Mouse (Mus musculus) midbrain, postnatal 0 days (tissue): Measurements from ENCODE around the gene Pkm. TPM values are rescaled to one million over a fixed set of nuclear protein-coding genes. Genes with fewer than 3 reads are reported as not detected.

Experiments
- ATAC-seq: fragments of 200-750 bp; cut with Nextera tagmentation; 2 replicates; pipeline ENCODE4 v1.8.0; 2017; ENCODE audit warnings: moderate number of reproducible peaks, mild to moderate bottlenecking, moderate TSS enrichment, moderate library complexity; ENCODE audit not compliant: low FRiP score
- DNase-seq: peaks from one replicate; pipeline ENCODE4 v3.0.0-alpha.2; 2015; ENCODE audit warnings: low spot score
- H3K27ac ChIP-seq: fragments of 300-500 bp; sonication (generic); 2 replicates; pipeline ENCODE4 v1.5.1; 2014; ENCODE audit warnings: low read depth, mild to moderate bottlenecking, low read length, mixed read lengths
- H3K27me3 ChIP-seq: fragments of 300-500 bp; sonication (generic); 2 replicates; pipeline ENCODE4 v1.6.1; 2014; ENCODE audit warnings: low read length, control low read depth, mixed read lengths; ENCODE audit not compliant: insufficient read depth
- H3K36me3 ChIP-seq: fragments of 300-500 bp; sonication (generic); 2 replicates; pipeline ENCODE4 v1.6.1; 2014; ENCODE audit warnings: low read length, control low read depth, mixed read lengths; ENCODE audit not compliant: insufficient read depth
- H3K4me1 ChIP-seq: fragments of 300-500 bp; sonication (generic); 2 replicates; pipeline ENCODE4 v1.6.1; 2014; ENCODE audit warnings: mild to moderate bottlenecking, control low read depth, antibody characterized with exemption, low read length, mixed read lengths; ENCODE audit not compliant: insufficient read depth
- H3K4me2 ChIP-seq: fragments of 300-500 bp; sonication (generic); 2 replicates; pipeline ENCODE4 v1.6.1; 2014; ENCODE audit warnings: low read depth, mild to moderate bottlenecking, low read length, mixed read lengths; ENCODE audit not compliant: poor library complexity, severe bottlenecking
- H3K4me3 ChIP-seq: fragments of 300-500 bp; sonication (generic); 2 replicates; pipeline ENCODE4 v1.5.1; 2014; ENCODE audit warnings: low read depth, mild to moderate bottlenecking, low read length, moderate library complexity
- H3K9ac ChIP-seq: fragments of 300-500 bp; sonication (generic); replicated peaks from 2 replicates; pipeline ENCODE4 v1.6.1; 2014; ENCODE audit warnings: mild to moderate bottlenecking, low read length, moderate library complexity, mixed read lengths; ENCODE audit not compliant: poor library complexity, severe bottlenecking
- H3K9me3 ChIP-seq: fragments of 300-500 bp; sonication (generic); 2 replicates; pipeline ENCODE4 v1.6.1; 2016; ENCODE audit warnings: low read length, control low read depth
- CTCF ChIP-seq: IDR thresholded peaks from 2 replicates; pipeline ENCODE4 v1.5.1; 2016; ENCODE audit warnings: antibody characterized with exemption, mild to moderate bottlenecking
- WGBS: fragments of 180-500 bp; shearing (Covaris S2); extraction: QIAGEN DNeasy Blood & Tissue Kit; methylation state at CpG from one replicate; pipeline ENCODE4 v1.1.7; 2014; 5-methylcytosine and 5-hydroxymethylcytosine counted together
- polyA plus RNA-seq: library from polyadenylated mRNA; unstranded; fragments of >200 nt; fragmentation: Nextera tagmentation; extraction: Ambion mirVana; gene quantifications from 2 replicates; pipeline ENCODE4 v1.2.1, GENCODE M21; 2015
- total RNA-seq: library from RNA; depleted of rRNA; stranded (reverse); fragments of >200 nt; gene quantifications from 2 replicates; pipeline ENCODE4 v1.2.3, GENCODE M21; 2014; rRNA removed

The Pkm gene
- total and polyA plus RNA-seq, 2 experiments from 2014 or later: 739 to 780 TPM

- Histone ChIP-seq H3K9me3 (no peaks in the 10 kb centered on the region), H3K27me3 (no peaks in the 10 kb centered on the region), H3K36me3 (no peaks in the 10 kb centered on the region), H3K4me3 (peak overlapping the region; percentile 21; the same call in 1 of the 2 replicates), H3K9ac (peak overlapping the region; percentile 30; the same call in 1 of the 2 replicates), H3K27ac (no peak overlapping the region), H3K4me1 (0 out of 2 replicates have a peak, but pooled peaks cover 3% of the 10 kb centered on the region), H3K4me2 (peak overlapping the region; percentile 35)
- DNase-seq (peak; percentile 92), ATAC-seq (peak; percentile 66; the same call in 1 of the 2 replicates)
- 22% methylated on average over 10 of the region's 10 CpGs for WGBS
- peak; percentile 96 for TF ChIP-seq CTCF
These were observed 67.0 kb downstream of the Pkm start for GRCm38 (mm10) chr9:59723096-59723657.

GRCm38 (mm10) chr9:59723791-59724442, 67.7 kb downstream of the Pkm start:
- Histone ChIP-seq H3K4me3 (no peak overlapping the region), H3K9ac (no peak overlapping the region), H3K36me3 (no peaks in the 10 kb centered on the region), H3K4me2 (no peak overlapping the region), H3K27me3 (no peaks in the 10 kb centered on the region), H3K4me1 (0 out of 2 replicates have a peak, but pooled peaks cover 3% of the 10 kb centered on the region), H3K27ac (no peak overlapping the region), H3K9me3 (no peaks in the 10 kb centered on the region)
- WGBS: 61% methylated on average over 8 of the region's 8 CpGs
- ATAC-seq: no peak
- DNase-seq: no peak
- no peak for TF ChIP-seq CTCF

- 90% methylated on average over 10 of the region's 10 CpGs for WGBS
- Histone ChIP-seq H3K36me3 (no peaks in the 10 kb centered on the region), H3K9ac (no peak overlapping the region), H3K27me3 (no peaks in the 10 kb centered on the region), H3K4me2 (no peak overlapping the region), H3K9me3 (no peaks in the 10 kb centered on the region), H3K27ac (no peak overlapping the region), H3K4me1 (0 out of 2 replicates have a peak, but pooled peaks cover 3% of the 10 kb centered on the region), H3K4me3 (no peak overlapping the region)
- ATAC-seq (no peak), DNase-seq (no peak)
- no peak for TF ChIP-seq CTCF
These were observed 69.3 kb downstream of the Pkm start for GRCm38 (mm10) chr9:59725515-59725914.

- Histone ChIP-seq H3K9me3 (no peaks in the 10 kb centered on the region), H3K9ac (no peak overlapping the region), H3K36me3 (no peaks in the 10 kb centered on the region), H3K27me3 (no peaks in the 10 kb centered on the region), H3K4me2 (no peak overlapping the region), H3K4me3 (no peak overlapping the region), H3K4me1 (0 out of 2 replicates have a peak, but pooled peaks cover 3% of the 10 kb centered on the region), H3K27ac (no peak overlapping the region)
- ATAC-seq: no peak
- WGBS: 88% methylated on average over 11 of the region's 11 CpGs
- TF ChIP-seq CTCF: no peak
- DNase-seq: no peak
These were observed 71.6 kb downstream of the Pkm start for GRCm38 (mm10) chr9:59727569-59728286.

Other genes with a start within 250 kb of the Pkm start
- gene Arih1, start 169.8 kb upstream of the Pkm start, total RNA-seq: 47.9 and 60.2 TPM in 2 replicates
- 7.9 and 8.1 TPM in 2 replicates for gene Arih1, start 169.8 kb upstream of the Pkm start, polyA plus RNA-seq
- gene Hexa, start 116.8 kb upstream of the Pkm start, total RNA-seq: 49.6 and 53.8 TPM in 2 replicates
- 43.6 and 48.4 TPM in 2 replicates for gene Hexa, start 116.8 kb upstream of the Pkm start, polyA plus RNA-seq
- gene Tmem202, start 116.5 kb upstream of the Pkm start, total RNA-seq: 0.99 and 2.3 TPM in 2 replicates
- gene Tmem202, start 116.5 kb upstream of the Pkm start, polyA plus RNA-seq: 1.4 and 1.6 TPM in 2 replicates
- 77.9 and 81.1 TPM in 2 replicates for gene Celf6, start 78.5 kb upstream of the Pkm start, total RNA-seq
- gene Celf6, start 78.5 kb upstream of the Pkm start, polyA plus RNA-seq: 47.3 and 59.6 TPM in 2 replicates
- 136 and 154 TPM in 2 replicates for gene Parp6, start 39.1 kb upstream of the Pkm start, total RNA-seq
- 170 and 187 TPM in 2 replicates for gene Parp6, start 39.1 kb upstream of the Pkm start, polyA plus RNA-seq
- gene Gramd2, start 23.8 kb downstream of the Pkm start, total RNA-seq: 8.9 and 12.1 TPM in 2 replicates
- gene Gramd2, start 23.8 kb downstream of the Pkm start, polyA plus RNA-seq: 4.4 and 5.2 TPM in 2 replicates
- gene Senp8, start 94.3 kb downstream of the Pkm start, total RNA-seq: 5.2 and 5.4 TPM in 2 replicates
- 5.1 and 5.2 TPM in 2 replicates for gene Senp8, start 94.3 kb downstream of the Pkm start, polyA plus RNA-seq
- gene Myo9a, start 94.5 kb downstream of the Pkm start, total RNA-seq: 38.3 and 68.5 TPM in 2 replicates
- gene Myo9a, start 94.5 kb downstream of the Pkm start, polyA plus RNA-seq: 13.6 and 16.5 TPM in 2 replicates